Mouse (Mus musculus) intestine, embryonic 14.5 days (tissue): ENCODE measurements around the gene Utf1. TPM values are rescaled to one million over a fixed set of nuclear protein-coding genes. Genes with fewer than 3 reads are reported as not detected.

Experiments used
- ATAC-seq: fragments of 200-750 bp; cut with Nextera tagmentation; replicated peaks from 2 replicates; pipeline ENCODE4 v1.8.0; 2017; ENCODE audit warnings: low read depth, moderate number of reproducible peaks, moderate TSS enrichment, moderate library complexity; ENCODE audit not compliant: low FRiP score, low TSS enrichment
- DNase-seq: peaks from one replicate; pipeline ENCODE4 v3.0.0-alpha.2; 2018; ENCODE audit warnings: low spot score
- H3K27ac ChIP-seq: fragments of 300-500 bp; sonication (generic); 2 replicates; pipeline ENCODE4 v1.5.1; 2014; ENCODE audit warnings: low read depth, mild to moderate bottlenecking, control low read depth
- H3K27me3 ChIP-seq: fragments of 300-500 bp; sonication (generic); replicated peaks from 2 replicates; pipeline ENCODE4 v1.6.1; 2014; ENCODE audit warnings: low read length, control low read depth; ENCODE audit not compliant: control insufficient read depth, insufficient read depth
- H3K36me3 ChIP-seq: fragments of 300-500 bp; sonication (generic); 2 replicates; pipeline ENCODE4 v1.6.1; 2014; ENCODE audit warnings: low read length, control low read depth; ENCODE audit not compliant: control insufficient read depth, insufficient read depth
- H3K4me1 ChIP-seq: fragments of 300-500 bp; sonication (generic); replicated peaks from 2 replicates; pipeline ENCODE4 v1.6.1; 2014; ENCODE audit warnings: low read length, control low read depth, mixed read lengths; ENCODE audit not compliant: control insufficient read depth, insufficient read depth
- H3K4me2 ChIP-seq: fragments of 300-500 bp; sonication (generic); 2 replicates; pipeline ENCODE4 v1.6.1; 2014; ENCODE audit warnings: low read length
- H3K4me3 ChIP-seq: fragments of 300-500 bp; sonication (generic); 2 replicates; pipeline ENCODE4 v1.5.1; 2014; ENCODE audit warnings: low read depth, low read length, control low read depth, mixed read lengths
- H3K9ac ChIP-seq: fragments of 300-500 bp; sonication (generic); 2 replicates; pipeline ENCODE4 v1.6.1; 2014; ENCODE audit warnings: mild to moderate bottlenecking, low read length
- H3K9me3 ChIP-seq: fragments of 300-500 bp; sonication (generic); 2 replicates; pipeline ENCODE4 v1.6.1; 2016; ENCODE audit warnings: low read length, control low read depth; ENCODE audit not compliant: control insufficient read depth
- WGBS: fragments of 180-500 bp; shearing (Covaris S2); extraction: QIAGEN DNeasy Blood & Tissue Kit; methylation state at CpG from one replicate; pipeline ENCODE4 v1.1.7; 2014; 5-methylcytosine and 5-hydroxymethylcytosine counted together
- polyA plus RNA-seq: library from polyadenylated mRNA; unstranded; fragments of >200 nt; fragmentation: Nextera tagmentation; extraction: Ambion mirVana; gene quantifications from 2 replicates; pipeline ENCODE4 v1.2.1, GENCODE M21; 2014

Utf1 gene
- polyA plus RNA-seq, 1 experiment from 2014 or later: not detected

DNA sequence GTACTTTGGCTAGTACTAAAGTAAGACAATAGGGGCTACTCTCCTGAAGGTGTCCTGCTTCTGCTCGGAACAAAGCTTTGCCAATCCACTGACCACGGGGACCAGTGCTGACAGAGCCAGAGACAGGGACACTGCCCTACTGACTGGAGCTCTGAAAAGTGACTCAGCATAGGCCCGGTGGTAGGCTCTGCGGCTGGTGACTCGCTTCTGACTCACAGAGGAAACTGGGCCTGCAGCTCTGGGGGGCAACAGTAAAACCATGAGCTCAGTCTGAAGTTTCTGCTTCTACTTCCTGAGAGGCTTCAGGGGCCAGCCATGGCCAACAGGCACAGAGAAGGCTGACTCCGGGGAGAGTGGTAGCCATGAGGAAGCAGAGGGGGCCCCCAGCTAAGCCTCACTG lies 27.8 kb downstream of the Utf1 start:
- WGBS: 62% methylated on average over 6 of the region's 6 CpGs
- Histone ChIP-seq H3K27me3 (no peaks in the 10 kb centered on the region), H3K36me3 (no peaks in the 10 kb centered on the region), H3K4me2 (no peak overlapping the region), H3K4me3 (no peak overlapping the region), H3K9ac (no peak overlapping the region), H3K27ac (no peak overlapping the region), H3K9me3 (no peaks in the 10 kb centered on the region), H3K4me1 (no peaks in the 10 kb centered on the region)
- ATAC-seq (no peak), DNase-seq (no peak)

- H3K4me1 ChIP-seq: no peaks in the 10 kb centered on the region
- no peak overlapping the region for H3K27ac ChIP-seq
- no peak overlapping the region for H3K4me2 ChIP-seq
- DNase-seq: no peak
- no peak overlapping the region for H3K4me3 ChIP-seq
- no peaks in the 10 kb centered on the region for H3K9me3 ChIP-seq
- no peak for ATAC-seq
- no peaks in the 10 kb centered on the region for H3K36me3 ChIP-seq
- H3K9ac ChIP-seq: no peak overlapping the region
- H3K27me3 ChIP-seq: no peaks in the 10 kb centered on the region
Measured at GRCm38 (mm10) chr7:139972923-139973331, 29.3 kb downstream of the Utf1 start.

DNA sequence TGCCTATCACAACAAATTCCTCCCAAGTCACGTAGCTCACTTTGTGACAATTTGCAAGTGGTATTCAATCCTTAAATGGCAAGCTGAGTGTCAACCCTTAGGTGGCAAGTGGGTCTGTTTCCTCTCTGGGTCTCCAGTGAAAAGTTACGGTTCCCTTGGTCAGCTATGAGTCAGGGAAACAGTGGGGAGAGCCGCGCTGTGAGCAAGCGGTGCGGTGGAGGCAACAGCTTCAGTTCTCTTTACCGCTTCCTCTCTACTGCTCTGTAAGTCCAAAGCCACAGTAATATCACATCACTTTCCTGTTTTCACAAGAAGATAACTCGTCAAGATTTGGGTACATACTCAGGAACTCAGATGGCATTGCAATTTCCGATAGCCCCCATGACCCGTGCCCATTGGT lies 30.7 kb downstream of the Utf1 start:
- no peak overlapping the region for H3K4me3 ChIP-seq
- H3K27ac ChIP-seq: no peak overlapping the region
- no peaks in the 10 kb centered on the region for H3K36me3 ChIP-seq
- no peaks in the 10 kb centered on the region; the same call in 1 of the 2 replicates for H3K4me1 ChIP-seq
- no peak overlapping the region for H3K4me2 ChIP-seq
- 86% methylated on average over 10 of the region's 10 CpGs for WGBS
- no peaks in the 10 kb centered on the region for H3K27me3 ChIP-seq
- no peak for DNase-seq
- no peak for ATAC-seq
- no peaks in the 10 kb centered on the region for H3K9me3 ChIP-seq
- H3K9ac ChIP-seq: no peak overlapping the region

DNA sequence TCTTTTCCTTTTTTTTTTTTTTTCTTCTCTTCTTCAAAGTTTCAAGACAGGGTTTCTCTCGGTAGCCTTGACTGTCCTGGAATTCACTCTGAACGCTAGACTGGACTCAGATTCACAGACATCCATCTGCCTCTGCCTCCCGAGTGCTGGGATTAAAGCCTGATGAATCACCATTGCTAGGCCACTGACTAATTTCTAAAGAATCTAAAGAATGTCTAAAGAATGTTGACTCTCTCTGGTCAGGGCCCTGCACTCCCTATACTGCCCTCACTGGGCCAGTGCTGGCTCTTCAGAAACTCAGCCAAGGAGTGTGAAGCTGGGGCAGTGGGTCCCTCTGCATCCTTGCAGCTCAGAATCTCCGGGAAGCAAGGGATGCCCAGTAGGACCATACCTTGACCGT lies 31.9 kb downstream of the Utf1 start:
- Histone ChIP-seq H3K4me1 (no peaks in the 10 kb centered on the region; the same call in 1 of the 2 replicates), H3K9me3 (no peaks in the 10 kb centered on the region), H3K27me3 (no peaks in the 10 kb centered on the region), H3K4me3 (no peak overlapping the region), H3K27ac (no peak overlapping the region), H3K4me2 (no peak overlapping the region), H3K36me3 (no peaks in the 10 kb centered on the region), H3K9ac (no peak overlapping the region)
- WGBS: 38% methylated on average over 5 of the region's 5 CpGs
- ATAC-seq (no peak), DNase-seq (no peak)

DNA sequence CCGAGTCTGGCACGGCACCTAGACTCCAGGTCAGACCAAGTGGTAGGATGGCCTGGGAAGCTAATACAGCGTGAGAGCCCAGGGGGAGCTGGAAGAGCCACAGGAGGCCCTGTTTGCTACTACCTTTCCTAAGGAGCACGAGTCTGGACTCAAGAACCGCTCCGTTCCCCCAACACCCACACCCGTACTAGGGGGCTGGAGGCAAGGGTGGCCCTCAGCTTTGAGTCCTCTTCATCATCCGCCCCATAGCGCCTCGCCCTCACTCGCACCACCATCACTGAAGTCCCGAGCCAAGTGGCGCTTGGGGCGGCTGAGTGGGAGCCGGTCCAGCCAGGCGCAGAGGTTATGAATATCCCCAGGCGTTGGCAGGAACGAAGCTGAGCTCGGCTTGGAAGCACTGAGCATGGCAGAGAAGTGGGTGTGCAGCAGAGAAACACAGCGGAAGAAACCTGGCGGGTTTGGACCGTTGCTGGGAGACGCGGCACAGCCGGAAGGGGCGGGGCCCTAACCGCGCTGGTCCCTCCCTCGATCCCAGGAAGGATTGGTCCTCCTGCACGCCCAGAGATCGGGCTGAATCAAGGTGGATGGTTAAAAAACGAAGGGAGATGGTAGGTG lies 34.8 kb downstream of the Utf1 start, which contains the start of gene 6430531B16Rik:
Gene 6430531B16Rik (minus strand): TSS at position 478 of the 615 bp plus-strand sequence.
- peak within 1 kb of the TSS; percentile 48 for H3K9ac ChIP-seq
- H3K27ac ChIP-seq: no peak within 1 kb of the TSS
- ATAC-seq (peak; percentile 91), DNase-seq (peak; percentile 84)
- WGBS: 4% methylated on average over 32 of the region's 32 CpGs
- no peaks in the 10 kb centered on the region; the same call in 1 of the 2 replicates for H3K4me1 ChIP-seq
- H3K4me2 ChIP-seq: peak within 1 kb of the TSS; percentile 93
- no peaks in the 10 kb centered on the region for H3K36me3 ChIP-seq
- H3K4me3 ChIP-seq: peak within 1 kb of the TSS; percentile 59
- H3K27me3 ChIP-seq: no peaks in the 10 kb centered on the region
- no peaks in the 10 kb centered on the region for H3K9me3 ChIP-seq

- H3K9me3 ChIP-seq: no peaks in the 10 kb centered on the region
- no peaks in the 10 kb centered on the region for H3K36me3 ChIP-seq
- peak overlapping the region; percentile 59 for H3K4me3 ChIP-seq
- H3K27me3 ChIP-seq: no peaks in the 10 kb centered on the region
- ATAC-seq (peak; percentile 42; the same call in 1 of the 2 replicates), DNase-seq (peak; percentile 54)
- no peaks in the 10 kb centered on the region; the same call in 1 of the 2 replicates for H3K4me1 ChIP-seq
- peak overlapping the region; percentile 34; the same call in 1 of the 2 replicates for H3K9ac ChIP-seq
- H3K4me2 ChIP-seq: peak overlapping the region; percentile 93
- 38% methylated on average over 13 of the region's 13 CpGs for WGBS
- H3K27ac ChIP-seq: no peak overlapping the region
Measured at GRCm38 (mm10) chr7:139979011-139979719, 35.6 kb downstream of the Utf1 start.

DNA sequence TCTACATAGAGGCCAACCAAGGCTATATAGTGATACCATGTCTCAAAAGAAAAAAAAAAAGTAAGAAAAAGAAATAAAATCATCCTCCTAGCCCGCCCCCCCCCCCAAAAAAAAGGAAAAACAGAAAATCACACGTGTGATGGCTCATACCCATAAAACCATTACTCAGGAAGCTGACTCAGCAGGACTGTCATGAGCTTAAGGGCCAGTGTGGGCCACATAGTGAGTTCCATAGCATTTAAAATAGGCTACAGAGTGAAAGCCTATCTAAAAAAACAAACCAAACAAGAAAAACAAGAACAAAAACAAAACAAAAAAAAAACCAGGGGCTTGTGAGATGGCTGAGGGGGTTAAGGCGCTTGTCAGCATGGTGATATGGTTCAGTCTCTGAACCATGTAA lies 37.2 kb downstream of the Utf1 start:
- no peaks in the 10 kb centered on the region; the same call in 1 of the 2 replicates for H3K4me1 ChIP-seq
- no peaks in the 10 kb centered on the region for H3K36me3 ChIP-seq
- H3K27ac ChIP-seq: no peak overlapping the region
- ATAC-seq (no peak), DNase-seq (no peak)
- H3K4me2 ChIP-seq: no peak overlapping the region
- H3K4me3 ChIP-seq: no peak overlapping the region
- WGBS: 55% methylated on average over 3 of the region's 3 CpGs
- H3K9me3 ChIP-seq: no peaks in the 10 kb centered on the region
- no peaks in the 10 kb centered on the region for H3K27me3 ChIP-seq
- H3K9ac ChIP-seq: no peak overlapping the region

DNA sequence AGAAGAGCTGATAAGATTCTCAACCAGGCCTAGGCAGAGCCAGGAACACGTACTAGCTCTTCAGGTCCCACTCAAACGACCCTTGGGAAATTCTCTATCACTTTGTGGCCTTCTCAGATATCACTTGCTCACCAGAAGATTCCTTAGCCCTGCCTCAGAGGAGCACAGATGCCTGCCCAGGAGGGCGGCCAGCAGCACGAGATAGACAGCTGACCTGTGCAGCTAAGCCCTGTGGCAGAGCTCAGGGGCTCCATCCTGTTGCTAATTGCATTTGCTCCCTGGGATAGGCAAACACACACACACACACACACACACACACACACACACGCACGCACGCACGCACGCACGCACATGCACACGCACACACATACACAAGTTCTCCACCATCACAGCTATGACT lies 38.5 kb downstream of the Utf1 start:
- DNase-seq (no peak), ATAC-seq (no peak)
- H3K4me3 ChIP-seq: no peak overlapping the region
- no peak overlapping the region for H3K9ac ChIP-seq
- H3K9me3 ChIP-seq: no peaks in the 10 kb centered on the region
- H3K36me3 ChIP-seq: no peaks in the 10 kb centered on the region
- H3K27ac ChIP-seq: no peak overlapping the region
- no peak overlapping the region for H3K4me2 ChIP-seq
- WGBS: 81% methylated on average over 11 of the region's 11 CpGs
- no peaks in the 10 kb centered on the region for H3K27me3 ChIP-seq
- H3K4me1 ChIP-seq: no peaks in the 10 kb centered on the region; the same call in 1 of the 2 replicates
